Mouse (Mus musculus) lung, postnatal 36 days (tissue): Measurements from ENCODE around the gene Nudcd3.
"Not testable (repeated sequence)": the region's sequence is repeated elsewhere in the genome, so short reads cannot be mapped to it uniquely, and the experiment has no call there.

Experiments used
- DNase-seq: peaks from one replicate; pipeline ENCODE4 v3.0.0; 2022; ENCODE audit warnings: mixed read lengths

Gene Nudcd3

GRCm38 (mm10) chr11:6120596-6120995 is 79.6 kb downstream of the Nudcd3 start:
- DNase-seq: no peak

- DNase-seq: no peak
Observed at GRCm38 (mm10) chr11:6120001-6120400, 80.2 kb downstream of the Nudcd3 start.

DNA sequence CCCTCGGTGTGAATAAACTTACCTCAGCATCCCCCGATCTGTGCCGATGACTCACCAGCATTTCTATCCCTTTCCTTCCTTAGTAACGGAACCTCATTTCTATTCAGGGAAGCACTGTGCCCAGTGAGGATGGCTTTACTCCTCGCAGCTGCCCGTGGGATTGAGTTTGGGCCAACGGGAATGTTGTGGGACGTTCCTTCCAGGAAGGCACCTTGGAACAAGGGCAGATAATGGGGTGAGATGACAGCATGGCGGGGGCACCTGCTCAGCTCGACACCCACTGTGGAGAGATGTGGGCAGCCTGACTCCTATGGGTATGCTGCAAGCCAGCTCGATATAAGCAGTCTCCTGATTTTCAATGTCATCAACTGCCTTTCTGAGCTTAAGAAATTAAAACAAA is 80.9 kb downstream of the Nudcd3 start:
- DNase-seq: no peak

DNA sequence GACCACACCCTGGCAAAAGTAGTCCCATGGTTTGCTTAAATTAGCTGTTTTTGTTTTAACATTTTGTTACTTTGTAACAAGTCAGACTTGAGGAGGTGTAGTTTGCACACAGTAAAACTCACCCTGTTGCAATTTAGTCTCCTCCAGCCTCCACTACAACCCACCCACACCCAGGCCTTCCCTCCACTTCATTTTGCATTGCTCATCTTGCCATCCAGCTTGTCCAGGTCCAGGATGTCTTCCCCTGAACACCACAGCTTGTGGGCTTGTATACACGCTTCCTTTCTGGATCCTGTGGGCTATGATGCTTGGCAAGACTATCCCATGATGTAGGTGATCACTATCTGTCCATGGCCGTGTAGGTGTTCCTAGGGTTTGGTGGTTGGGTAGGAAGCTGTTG is 82.3 kb downstream of the Nudcd3 start:
- no peak for DNase-seq

DNA sequence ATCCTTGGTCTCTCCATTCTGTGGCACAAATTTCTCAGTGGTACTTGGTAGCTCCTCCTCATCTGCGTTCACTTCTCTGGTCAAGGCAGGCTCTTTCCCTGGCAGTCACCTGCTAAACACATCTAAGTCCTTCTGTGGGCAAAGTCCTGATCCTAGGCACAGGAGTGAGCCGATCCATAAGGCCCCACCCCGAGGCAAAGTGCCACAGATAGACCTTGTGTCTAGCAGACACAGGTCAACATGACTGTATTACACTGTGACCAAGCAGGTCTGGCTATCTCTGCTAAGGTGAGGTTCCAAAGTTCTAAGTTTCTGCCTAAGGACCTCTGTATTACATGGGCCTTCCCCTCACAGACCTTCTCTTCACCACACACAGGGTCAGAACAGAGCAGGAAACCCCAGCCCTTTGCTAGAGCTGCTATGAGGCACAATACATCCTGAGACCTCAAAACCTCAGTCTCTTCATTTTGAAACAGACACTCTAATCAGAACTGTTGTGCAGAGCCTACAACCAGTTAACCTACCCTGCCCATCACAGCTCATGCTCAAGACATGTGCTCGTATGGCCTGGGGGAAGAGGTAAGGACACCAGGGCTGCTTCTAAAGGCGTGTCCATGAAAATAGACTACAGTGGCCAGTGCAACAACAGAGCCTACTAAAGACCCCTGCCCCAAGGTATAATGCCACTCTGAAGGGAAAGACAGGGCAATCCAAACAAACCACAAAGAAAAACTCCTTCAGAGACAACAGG is 88.3 kb downstream of the Nudcd3 start:
- DNase-seq: no peak

DNA sequence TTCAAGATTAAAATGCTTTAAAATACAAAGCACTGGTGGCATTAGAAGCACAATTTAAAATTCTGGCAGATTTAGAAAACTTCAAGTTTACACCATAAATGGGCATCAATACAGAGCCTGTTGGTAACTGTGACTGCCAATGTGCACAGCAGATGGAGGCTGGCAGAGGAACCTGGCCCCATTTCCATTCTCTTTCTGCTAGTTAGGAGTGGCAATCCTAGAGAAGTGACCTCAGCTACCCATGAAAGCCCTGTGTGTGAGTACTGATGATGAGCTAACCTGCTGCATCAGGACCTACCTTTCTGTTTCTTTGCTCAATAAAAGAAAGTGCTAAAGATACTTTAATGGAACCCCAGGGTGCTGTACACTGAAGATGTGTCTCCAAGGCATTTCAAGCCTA is 90.2 kb downstream of the Nudcd3 start:
- no peak for DNase-seq

GRCm38 (mm10) chr11:6108296-6108695 is 91.9 kb downstream of the Nudcd3 start:
- DNase-seq: no peak

DNA sequence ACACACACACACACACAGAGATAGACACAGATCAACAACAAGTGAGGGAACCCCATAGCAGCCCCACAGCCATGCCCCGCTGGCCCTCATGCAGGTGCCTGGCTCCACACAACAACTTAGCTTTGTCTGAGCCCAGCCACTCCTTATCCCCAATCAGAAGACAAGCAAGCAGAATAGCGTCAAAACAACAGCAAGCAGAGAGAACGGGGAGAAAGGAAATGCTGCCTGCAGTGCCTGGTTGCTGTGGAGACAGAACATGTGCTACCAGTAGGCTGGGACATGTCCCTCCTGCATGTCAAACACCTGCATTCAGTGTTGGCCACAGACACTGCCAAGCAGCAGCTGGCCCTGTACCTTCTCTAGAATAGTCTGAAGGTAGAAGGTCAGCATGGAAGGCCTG is 92.5 kb downstream of the Nudcd3 start:
- DNase-seq: no peak

DNA sequence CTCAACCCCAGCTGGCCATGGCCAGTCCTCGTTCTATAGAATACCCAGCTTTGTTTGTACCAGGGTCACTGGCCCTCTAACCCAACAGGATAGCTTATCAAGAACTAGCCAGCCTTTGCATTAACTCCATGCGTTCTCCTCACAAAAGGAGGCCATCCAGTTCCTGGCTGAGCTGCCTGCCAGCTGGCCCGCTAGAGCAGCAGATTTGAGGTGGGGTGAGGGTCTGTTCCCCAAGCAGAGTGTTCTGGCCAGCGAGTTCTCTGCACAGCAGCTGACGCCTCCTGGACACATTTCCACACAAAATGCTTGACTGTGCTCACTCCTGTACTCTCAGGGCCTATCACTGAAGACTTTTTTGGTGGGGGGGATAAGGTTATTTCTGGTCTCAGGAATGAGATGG is 95.5 kb downstream of the Nudcd3 start:
- DNase-seq: no peak

GRCm38 (mm10) chr11:6096637-6097036 is 103.6 kb downstream of the Nudcd3 start:
- DNase-seq: not testable (repeated sequence)

DNA sequence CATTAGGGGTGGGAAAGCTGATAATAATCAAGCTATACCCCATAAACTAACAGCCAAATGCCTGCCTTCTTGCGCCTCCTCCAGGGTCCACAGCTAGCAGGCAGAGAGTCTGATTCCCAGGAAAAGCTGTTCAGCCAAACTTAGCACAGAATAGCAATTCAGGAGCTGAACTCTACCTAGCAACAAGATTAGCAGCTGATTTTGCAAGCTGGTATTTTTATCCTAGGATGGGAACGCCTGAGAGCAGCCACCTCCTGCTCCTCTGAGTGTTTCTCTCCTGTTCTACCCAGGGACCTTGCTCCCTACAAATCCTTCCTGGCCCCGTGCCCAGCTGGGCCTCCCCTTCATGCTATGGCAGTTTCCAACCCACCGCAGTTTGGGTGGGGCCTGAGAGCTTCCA is 113.2 kb downstream of the Nudcd3 start:
- DNase-seq: no peak

DNA sequence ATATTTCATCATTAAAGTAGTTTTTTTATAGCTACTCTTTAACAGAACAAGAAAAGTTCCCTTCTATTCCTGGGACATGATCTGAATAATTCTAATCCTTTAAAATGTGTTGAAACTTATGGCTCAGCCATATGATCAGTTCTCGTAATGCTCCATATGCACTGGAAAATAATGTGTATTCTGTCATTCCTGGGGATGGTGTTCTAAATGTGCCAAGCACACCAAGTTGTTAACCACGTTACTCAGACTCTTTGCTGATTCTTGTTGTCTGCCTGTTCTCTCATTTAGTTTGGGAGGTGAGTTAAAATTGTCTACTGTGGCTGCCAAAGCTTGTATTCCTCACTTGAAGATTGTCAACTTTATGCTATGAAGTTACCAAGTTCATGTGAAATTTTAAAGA is 121.5 kb downstream of the Nudcd3 start:
- no peak for DNase-seq

- no peak for DNase-seq
Observed at GRCm38 (mm10) chr11:6075618-6076066, 124.6 kb downstream of the Nudcd3 start.

- DNase-seq: no peak
Observed at GRCm38 (mm10) chr11:6068181-6068957, 131.8 kb downstream of the Nudcd3 start.

DNA sequence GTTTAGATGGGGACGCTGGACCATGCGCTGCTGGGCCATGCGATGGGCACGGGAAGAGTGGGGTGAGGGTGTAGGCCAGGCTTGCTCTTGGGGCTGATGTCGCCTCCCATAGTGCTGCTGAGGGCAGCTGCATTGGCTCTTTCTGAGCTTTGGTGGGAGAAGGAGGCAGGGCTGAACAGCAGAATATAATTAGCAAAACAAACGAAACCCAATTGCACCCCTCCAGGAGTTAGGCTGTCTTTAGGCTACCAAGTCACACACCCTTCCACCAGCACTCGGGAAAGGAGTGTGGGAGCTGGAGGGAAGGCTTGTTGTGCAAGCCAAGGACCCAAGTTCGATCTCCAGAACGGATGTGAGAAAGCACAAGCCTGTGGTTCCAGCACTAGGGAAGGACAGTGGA is 133.1 kb downstream of the Nudcd3 start:
- DNase-seq: no peak

- DNase-seq: no peak
Observed at GRCm38 (mm10) chr11:6066176-6066575, 134.0 kb downstream of the Nudcd3 start, which contains the start of gene Camk2b. Camk2b (minus strand) TSS chr11:6066362.

DNA sequence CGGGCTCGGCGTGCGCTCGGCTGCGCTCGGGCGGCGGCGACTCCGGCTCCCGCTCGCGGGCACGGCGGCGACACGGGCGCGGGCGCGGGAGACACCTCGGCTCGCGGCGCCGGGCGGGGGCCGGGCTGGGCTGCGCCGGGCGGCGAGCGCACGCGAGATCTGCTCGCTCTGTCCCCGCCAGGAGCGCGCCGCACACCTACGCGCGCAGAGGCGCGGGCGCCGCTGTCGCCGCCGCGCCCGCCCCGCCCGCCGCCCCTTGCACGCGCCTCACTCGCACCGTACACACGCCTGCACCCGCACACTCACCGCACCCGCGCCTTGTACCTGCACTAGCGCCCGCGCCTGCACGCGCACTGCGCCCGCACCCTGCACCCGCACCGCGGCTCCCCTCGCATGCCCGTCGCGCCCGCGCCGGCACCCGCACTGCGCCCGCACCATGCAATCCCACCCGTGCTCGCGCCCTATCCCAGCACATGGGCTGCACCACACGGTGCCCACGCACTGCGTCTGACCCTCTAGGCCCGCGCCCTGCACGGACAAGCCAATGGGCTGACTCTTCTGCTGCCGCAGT is 134.6 kb downstream of the Nudcd3 start:
- DNase-seq: no peak

GRCm38 (mm10) chr11:6065046-6065521 is 135.1 kb downstream of the Nudcd3 start:
- DNase-seq: no peak

GRCm38 (mm10) chr11:6064215-6065045 is 135.8 kb downstream of the Nudcd3 start:
- DNase-seq: no peak

- DNase-seq: no peak
Observed at GRCm38 (mm10) chr11:6063501-6064214, 136.6 kb downstream of the Nudcd3 start.

DNA sequence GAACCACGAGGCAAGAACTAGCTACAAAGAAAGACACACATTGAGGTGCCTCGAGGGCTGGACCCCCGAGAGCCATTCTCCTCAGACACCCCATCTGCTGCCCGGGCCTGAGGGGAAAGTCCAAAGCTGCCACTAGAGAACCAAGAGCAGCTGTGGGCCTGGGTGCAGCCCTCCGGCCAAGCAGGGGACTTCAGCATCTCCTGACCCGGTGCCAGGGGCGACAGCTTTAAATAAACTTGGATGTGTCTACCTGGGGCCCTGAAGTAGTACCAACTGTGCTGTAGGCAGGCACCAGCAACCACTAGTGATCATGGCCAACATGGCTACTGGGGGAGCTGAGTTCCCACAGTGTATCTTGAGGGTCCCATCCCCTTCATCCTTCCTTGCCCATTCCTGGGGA is 137.2 kb downstream of the Nudcd3 start:
- no peak for DNase-seq

DNA sequence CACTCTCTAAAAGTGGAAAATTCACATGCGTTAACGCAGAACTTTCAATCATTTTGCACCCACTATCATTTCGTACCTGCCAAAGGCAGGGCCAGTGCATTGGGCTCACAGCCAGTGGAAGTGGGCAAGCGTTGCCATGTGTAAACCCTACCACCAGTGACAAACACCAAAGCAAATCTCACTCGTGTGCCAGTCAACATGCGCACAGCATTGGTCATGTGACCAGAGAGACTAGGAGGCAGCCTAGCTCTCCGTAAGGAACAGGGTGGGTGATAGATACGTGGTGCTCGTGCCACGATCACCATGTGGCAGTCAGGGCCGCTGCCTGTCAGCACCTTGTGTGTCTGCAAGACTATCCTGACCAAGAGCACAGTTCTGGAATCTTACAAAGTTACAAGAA is 137.9 kb downstream of the Nudcd3 start:
- no peak for DNase-seq
